Mouse (Mus musculus): Measurements from ENCODE around the gene Camkv. TPM values are rescaled to one million over a fixed set of nuclear protein-coding genes. Genes with fewer than 3 reads are reported as not detected.

The Camkv gene
- polyA plus RNA-seq, 1 experiment from 2014 or later, result 18.9 TPM

DNA sequence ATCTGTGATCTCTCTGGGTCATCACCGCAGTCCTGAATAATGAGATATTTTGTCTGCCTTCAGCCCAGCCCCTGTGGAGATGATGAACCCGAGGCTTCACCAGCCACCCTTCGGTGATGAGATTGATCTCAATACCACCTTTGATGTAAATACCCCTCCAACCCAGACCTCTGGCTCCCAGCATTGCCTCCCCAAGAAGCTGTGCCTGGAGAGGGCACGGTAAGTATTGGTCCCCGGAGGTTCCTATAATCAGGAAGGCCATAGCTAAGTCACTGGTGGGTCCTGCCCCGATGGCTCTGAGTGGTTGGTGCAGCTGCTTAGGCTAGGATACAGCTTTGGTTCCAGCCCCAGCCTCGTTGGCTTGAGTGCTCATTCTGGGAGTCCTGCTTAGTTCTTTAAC is 33.1 kb downstream of the Camkv start:
- H3K4me3 ChIP-seq (replicated peaks), result no peak overlapping the region
- H3K4me2 ChIP-seq (replicated peaks), result no peak overlapping the region
- H3K27me3 ChIP-seq, result no peaks in the 10 kb centered on the region
- no peaks in the 10 kb centered on the region for H3K9me3 ChIP-seq
- no peaks in the 10 kb centered on the region for H3K4me1 ChIP-seq (replicated peaks)
- no peak overlapping the region for H3K9ac ChIP-seq (replicated peaks)
- 95% methylated on average over 7 of the region's 7 CpGs for WGBS
- H3K36me3 ChIP-seq, result peaks cover 22% of the 10 kb centered on the region
- no peak overlapping the region for H3K27ac ChIP-seq
- ATAC-seq, result no peak

DNA sequence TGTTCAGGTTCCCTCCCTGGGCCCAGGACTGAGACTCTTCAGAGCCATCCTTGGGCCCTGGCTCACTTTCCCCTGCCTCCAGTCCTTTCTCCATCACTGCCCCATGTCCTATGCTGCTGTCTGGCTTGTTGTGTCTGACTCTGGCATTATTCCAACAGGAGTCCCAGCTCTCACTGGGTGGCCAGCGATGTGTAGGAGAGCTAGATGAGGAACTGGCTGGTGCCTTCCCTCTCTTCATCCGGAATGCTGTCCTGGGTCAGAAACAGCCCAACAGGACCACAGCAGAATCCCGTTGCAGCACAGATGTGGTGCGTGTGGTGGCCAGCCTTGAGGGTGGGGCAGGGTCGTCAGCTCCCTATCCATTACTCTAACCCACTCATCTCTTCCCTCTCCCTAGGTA is 34.8 kb downstream of the Camkv start:
- 94% methylated on average over 5 of the region's 5 CpGs for WGBS
- Histone ChIP-seq H3K27ac (no peak overlapping the region), H3K9ac (replicated peaks) (no peak overlapping the region), H3K36me3 (peaks cover 22% of the 10 kb centered on the region), H3K27me3 (no peaks in the 10 kb centered on the region), H3K4me2 (replicated peaks) (no peak overlapping the region), H3K4me1 (replicated peaks) (no peaks in the 10 kb centered on the region), H3K9me3 (no peaks in the 10 kb centered on the region), H3K4me3 (replicated peaks) (no peak overlapping the region)
- ATAC-seq, result no peak

GRCm38 (mm10) chr9:107971690-107972541 is 36.4 kb downstream of the Camkv start:
- WGBS, result 85% methylated on average over 8 of the region's 8 CpGs

DNA sequence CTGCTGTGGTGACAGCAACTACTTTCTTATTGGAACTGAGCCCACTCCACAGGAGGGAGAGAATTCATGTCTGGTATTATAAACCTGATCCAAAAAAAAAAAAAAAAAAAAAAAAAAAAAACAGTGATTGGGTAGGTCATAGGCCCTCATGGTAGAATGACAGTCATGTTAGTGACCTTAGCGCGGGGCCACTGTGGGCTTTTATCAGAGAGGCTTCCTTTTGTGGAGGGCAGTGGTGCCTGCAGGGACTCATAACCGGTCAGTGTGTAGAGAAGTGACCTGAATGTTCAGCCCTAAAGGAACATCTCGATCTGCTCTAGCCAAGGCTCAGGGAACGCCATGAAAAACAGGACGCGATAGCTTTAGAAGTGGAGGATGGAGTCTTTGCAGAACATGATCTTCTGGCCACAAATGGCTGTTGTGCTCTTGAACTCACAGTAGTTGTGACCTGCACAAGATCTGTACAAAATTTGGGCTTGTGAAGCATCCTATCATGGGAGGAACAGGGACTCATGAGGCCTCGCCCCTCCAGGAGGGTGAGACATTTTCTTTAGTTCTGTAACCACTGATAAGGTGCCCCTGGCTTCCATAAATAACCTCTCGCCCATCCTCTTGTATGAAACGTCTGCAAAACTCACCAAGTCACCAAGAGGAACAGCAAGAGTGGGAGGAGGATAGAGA is 39.2 kb downstream of the Camkv start:
- WGBS, result 86% methylated on average over 10 of the region's 10 CpGs

More at GRCm38 (mm10) chr9:107971690-107972541, 36.4 kb downstream of the Camkv start:
- H3K4me1 ChIP-seq (replicated peaks), result no peaks in the 10 kb centered on the region
- no peaks in the 10 kb centered on the region for H3K27me3 ChIP-seq
- no peak overlapping the region for H3K9ac ChIP-seq (replicated peaks)
- no peaks in the 10 kb centered on the region for H3K9me3 ChIP-seq
- H3K36me3 ChIP-seq, result peaks cover 22% of the 10 kb centered on the region
- no peak for ATAC-seq
- no peak overlapping the region for H3K4me2 ChIP-seq (replicated peaks)
- no peak overlapping the region for H3K4me3 ChIP-seq (replicated peaks)
- no peak overlapping the region for H3K27ac ChIP-seq

GRCm38 (mm10) chr9:107975399-107976386 is 40.2 kb downstream of the Camkv start, which contains the start of gene Uba7:
TSS of gene Uba7 (plus strand) at chr9:107975505.
- ATAC-seq, result no peak
- no peak within 1 kb of the TSS for H3K27ac ChIP-seq
- no peaks in the 10 kb centered on the region for H3K4me1 ChIP-seq (replicated peaks)
- no peak within 1 kb of the TSS for H3K4me2 ChIP-seq (replicated peaks)
- no peak within 1 kb of the TSS for H3K9ac ChIP-seq (replicated peaks)
- 0 out of 2 replicates have a peak, but pooled peaks cover 1% of the 10 kb centered on the region for H3K36me3 ChIP-seq
- H3K27me3 ChIP-seq, result no peaks in the 10 kb centered on the region
- WGBS, result 78% methylated on average over 12 of the region's 12 CpGs
- no peak within 1 kb of the TSS for H3K4me3 ChIP-seq (replicated peaks)
- no peaks in the 10 kb centered on the region for H3K9me3 ChIP-seq

More for the DNA sequence above, 39.2 kb downstream of the Camkv start:
- no peak overlapping the region for H3K27ac ChIP-seq
- no peaks in the 10 kb centered on the region for H3K27me3 ChIP-seq
- no peak for ATAC-seq
- no peaks in the 10 kb centered on the region for H3K9me3 ChIP-seq
- no peaks in the 10 kb centered on the region for H3K4me1 ChIP-seq (replicated peaks)
- H3K4me3 ChIP-seq (replicated peaks), result no peak overlapping the region
- H3K9ac ChIP-seq (replicated peaks), result no peak overlapping the region
- peaks cover 11% of the 10 kb centered on the region; the same call in 1 of the 2 replicates for H3K36me3 ChIP-seq
- H3K4me2 ChIP-seq (replicated peaks), result no peak overlapping the region

GRCm38 (mm10) chr9:107978815-107979214 is 43.3 kb downstream of the Camkv start:
- Histone ChIP-seq H3K4me3 (replicated peaks) (no peak overlapping the region), H3K9ac (replicated peaks) (no peak overlapping the region), H3K36me3 (no peaks in the 10 kb centered on the region), H3K4me2 (replicated peaks) (no peak overlapping the region), H3K4me1 (replicated peaks) (peaks cover 16% of the 10 kb centered on the region; the same call in 1 of the 2 replicates), H3K27me3 (peaks cover 11% of the 10 kb centered on the region), H3K27ac (no peak overlapping the region), H3K9me3 (no peaks in the 10 kb centered on the region)
- WGBS, result 91% methylated on average over 12 of the region's 12 CpGs
- ATAC-seq, result no peak

- WGBS, result 59% methylated on average over 7 of the region's 7 CpGs
- Histone ChIP-seq H3K27ac (peak overlapping the region; percentile 19; the same call in 1 of the 2 replicates), H3K9ac (replicated peaks) (peak overlapping the region; percentile 20; the same call in 1 of the 2 replicates), H3K4me3 (replicated peaks) (no peak overlapping the region), H3K4me2 (replicated peaks) (no peak overlapping the region; the same call in 1 of the 2 replicates), H3K27me3 (peaks cover 25% of the 10 kb centered on the region), H3K36me3 (no peaks in the 10 kb centered on the region), H3K9me3 (no peaks in the 10 kb centered on the region), H3K4me1 (replicated peaks) (peaks cover 33% of the 10 kb centered on the region)
- no peak for ATAC-seq
Measured at GRCm38 (mm10) chr9:107981684-107982605, 46.5 kb downstream of the Camkv start.

DNA sequence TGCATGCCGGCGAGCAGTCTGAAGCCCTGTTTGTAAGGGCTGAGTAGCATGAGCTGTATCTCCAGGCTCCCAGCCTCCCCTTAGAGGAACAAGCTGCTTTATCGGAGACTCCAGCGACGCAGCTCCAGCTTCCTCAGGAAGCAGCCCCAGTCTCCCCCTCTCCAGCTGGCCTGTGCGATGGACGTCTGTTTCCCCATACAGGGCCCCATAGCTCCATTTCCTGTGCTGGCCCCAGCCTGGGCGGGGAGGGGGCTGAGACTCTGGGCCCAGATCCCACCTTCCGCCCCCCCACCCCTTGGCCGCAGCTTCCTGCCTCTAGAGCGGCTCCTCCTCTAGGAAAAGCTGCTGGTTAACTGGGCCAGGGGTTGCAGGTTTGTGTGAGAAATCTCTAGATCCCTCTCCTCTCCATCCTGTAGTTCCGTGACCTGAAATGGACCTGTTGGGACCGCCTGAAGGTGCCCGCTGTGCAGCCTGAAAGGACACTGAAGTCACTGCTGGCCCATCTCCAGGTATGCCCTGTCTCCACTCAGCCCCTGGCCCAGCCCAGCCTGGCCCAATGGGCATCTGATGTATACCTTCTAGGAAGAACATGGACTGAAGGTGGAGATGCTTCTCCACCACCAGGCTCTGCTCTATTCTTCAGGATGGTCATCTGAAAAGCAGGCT is 47.3 kb downstream of the Camkv start, which contains the start of gene Gm20661:
Gm20661 (plus strand) TSS at position 378 of the 666 bp plus-strand sequence.
- WGBS, result 59% methylated on average over 14 of the region's 14 CpGs
- Histone ChIP-seq H3K9me3 (no peaks in the 10 kb centered on the region), H3K4me2 (replicated peaks) (peak within 1 kb of the TSS; percentile 76), H3K9ac (replicated peaks) (peak within 1 kb of the TSS; percentile 20; the same call in 1 of the 2 replicates), H3K36me3 (no peaks in the 10 kb centered on the region), H3K27me3 (peaks cover 25% of the 10 kb centered on the region), H3K4me3 (replicated peaks) (no peak within 1 kb of the TSS), H3K4me1 (replicated peaks) (peaks cover 33% of the 10 kb centered on the region), H3K27ac (peak within 1 kb of the TSS; percentile 57)
- ATAC-seq, result no peak

- peak overlapping the region; percentile 27 for H3K4me2 ChIP-seq (replicated peaks)
Measured at GRCm38 (mm10) chr9:107983421-107983890, 48.0 kb downstream of the Camkv start.

More at GRCm38 (mm10) chr9:107983421-107983890, 48.0 kb downstream of the Camkv start:
- peaks cover 33% of the 10 kb centered on the region for H3K4me1 ChIP-seq (replicated peaks)
- H3K27me3 ChIP-seq, result peaks cover 25% of the 10 kb centered on the region
- 0 out of 2 replicates have a peak overlapping the region, but pooled peaks have one; percentile 10 for H3K9ac ChIP-seq (replicated peaks)
- no peak for ATAC-seq
- H3K27ac ChIP-seq, result peak overlapping the region; percentile 57; the same call in 1 of the 2 replicates
- 51% methylated on average over 4 of the region's 4 CpGs for WGBS
- H3K36me3 ChIP-seq, result no peaks in the 10 kb centered on the region
- H3K4me3 ChIP-seq (replicated peaks), result no peak overlapping the region
- no peaks in the 10 kb centered on the region for H3K9me3 ChIP-seq

Measured in midbrain, embryonic 13.5 days (tissue).